Mouse (Mus musculus): ENCODE data around the gene Mta3. TPM values are rescaled to one million over a fixed set of nuclear protein-coding genes. Genes with fewer than 3 reads are reported as not detected.

The Mta3 gene
- total RNA-seq, 1 experiment: 52.8 TPM

DNA sequence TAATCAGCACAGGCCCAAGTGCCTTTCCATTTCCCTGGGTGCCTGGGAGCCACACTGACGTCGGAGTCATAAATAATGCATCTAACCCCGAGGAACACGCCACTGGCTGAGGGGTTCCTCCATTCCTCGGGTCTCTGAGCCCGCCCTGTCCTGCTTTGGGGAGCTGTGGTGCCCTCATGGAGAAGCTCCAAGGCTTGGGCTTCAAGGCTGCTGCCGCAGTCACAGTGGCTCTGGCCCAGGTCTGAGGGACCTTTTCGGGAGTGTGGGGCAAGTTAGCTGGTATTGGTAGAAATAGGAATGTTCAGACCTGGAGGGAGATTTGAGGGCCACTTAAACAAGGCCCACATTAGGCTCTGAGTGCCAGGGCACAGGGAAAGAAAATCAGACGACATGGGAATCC, 12.0 kb upstream of the Mta3 start:
- in situ Hi-C loops (cut with MboI; ENCODE audit: low sequenced_read_pairs in 2 of 2, unreplicated experiment in 2 of 2): no loop called here
- TF ChIP-seq CHD2 (IDR thresholded peaks at IDR 0.05; ENCODE audit: low read depth, low read length): no peak
- TF ChIP-seq ZC3H11A (IDR thresholded peaks at IDR 0.05; ENCODE audit: borderline replicate concordance, low read depth, low read length): no peak
- no peak for TF ChIP-seq MAFK (IDR thresholded peaks at IDR 0.05; ENCODE audit: insufficient read depth, low read depth, low read length)
- TF ChIP-seq ZNF384 (IDR thresholded peaks at IDR 0.05; ENCODE audit: low read depth, low read length): no peak
- Histone ChIP-seq H3K4me3 (ENCODE audit: insufficient read depth in 1 of 2, low read depth in 1 of 2, low read length in 2 of 2, poor library complexity in 1 of 2, severe bottlenecking in 1 of 2) (peak overlapping the region; percentile 26 to 32), H3K9ac (ENCODE audit: insufficient read depth, low read depth, low read length, poor library complexity, severe bottlenecking) (peak overlapping the region; percentile 53), H3K36me3 (ENCODE audit: control insufficient read depth, insufficient read depth, low read length, poor library complexity, severe bottlenecking) (no peaks in the 10 kb centered on the region), H3K9me3 (ENCODE audit: control insufficient read depth, insufficient read depth, low read depth, low read length) (no peaks in the 10 kb centered on the region), H3K27ac (ENCODE audit: insufficient read depth, low read depth, low read length, poor library complexity, severe bottlenecking) (peak overlapping the region; percentile 9; the same call in 1 of the 2 replicates), H3K4me1 (ENCODE audit: control insufficient read depth in 2 of 2, insufficient read depth in 2 of 2, low read length in 2 of 2, poor library complexity in 1 of 2) (peaks cover 2 to 16% of the 10 kb centered on the region in 2 experiments; a peak in 2 of 4 replicates)
- DNase-seq (ENCODE audit: low read depth, low spot score): no peak

DNA sequence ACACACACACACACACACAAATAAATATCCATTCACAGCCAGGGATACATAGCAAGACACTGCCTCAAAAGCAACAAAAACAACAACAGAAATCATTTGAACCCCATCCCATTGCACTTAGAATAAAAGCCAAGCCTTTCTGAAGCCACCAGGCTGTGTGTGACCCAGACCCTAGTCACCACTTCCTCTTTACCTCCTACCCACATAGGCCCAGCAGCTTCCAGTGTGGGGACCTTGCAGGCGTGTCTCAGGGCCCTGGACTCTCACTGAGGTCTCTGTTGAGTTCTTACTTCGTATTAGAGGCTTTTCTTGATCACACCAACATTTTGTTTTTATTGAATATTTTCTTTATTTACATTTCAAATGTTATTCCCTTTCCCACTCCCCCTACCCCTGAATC, 10.2 kb upstream of the Mta3 start:
- TF ChIP-seq MAFK (IDR thresholded peaks at IDR 0.05; ENCODE audit: insufficient read depth, low read depth, low read length) (no peak), ZC3H11A (IDR thresholded peaks at IDR 0.05; ENCODE audit: borderline replicate concordance, low read depth, low read length) (no peak), ZNF384 (IDR thresholded peaks at IDR 0.05; ENCODE audit: low read depth, low read length) (no peak), HCFC1 (IDR thresholded peaks at IDR 0.05; ENCODE audit: borderline replicate concordance, insufficient read depth, low read length) (no peak), CHD2 (IDR thresholded peaks at IDR 0.05; ENCODE audit: low read depth, low read length) (no peak)
- no peaks in the 10 kb centered on the region for H3K36me3 ChIP-seq (ENCODE audit: control insufficient read depth, insufficient read depth, low read length, poor library complexity, severe bottlenecking)

GRCm38 (mm10) chr17:83699062-83699724, 6.8 kb upstream of the Mta3 start:
- Histone ChIP-seq H3K9me3 (ENCODE audit: control insufficient read depth, insufficient read depth, low read depth, low read length) (no peaks in the 10 kb centered on the region), H3K9ac (ENCODE audit: insufficient read depth, low read depth, low read length, poor library complexity, severe bottlenecking) (peak overlapping the region; percentile 50), H3K27ac (ENCODE audit: insufficient read depth, low read depth, low read length, poor library complexity, severe bottlenecking) (peak overlapping the region; percentile 97), H3K4me3 (ENCODE audit: insufficient read depth in 1 of 2, low read depth in 1 of 2, low read length in 2 of 2, poor library complexity in 1 of 2, severe bottlenecking in 1 of 2) (peak overlapping the region in 1 of 2 experiments; percentile 10; a peak in 1 of 4 replicates), H3K36me3 (ENCODE audit: control insufficient read depth, insufficient read depth, low read length, poor library complexity, severe bottlenecking) (peaks cover 2% of the 10 kb centered on the region; the same call in 1 of the 2 replicates), H3K4me1 (ENCODE audit: control insufficient read depth in 2 of 2, insufficient read depth in 2 of 2, low read length in 2 of 2, poor library complexity in 1 of 2) (peaks cover 6 to 24% of the 10 kb centered on the region in 2 experiments)
- no peak for DNase-seq (ENCODE audit: low read depth, low spot score)
- in situ Hi-C loops (cut with MboI; ENCODE audit: low sequenced_read_pairs in 2 of 2, unreplicated experiment in 2 of 2): no loop called here
- TF ChIP-seq CHD2 (IDR thresholded peaks at IDR 0.05; ENCODE audit: low read depth, low read length) (no peak), ZC3H11A (IDR thresholded peaks at IDR 0.05; ENCODE audit: borderline replicate concordance, low read depth, low read length) (no peak)

More for the DNA sequence above, 10.2 kb upstream of the Mta3 start:
- Histone ChIP-seq H3K9me3 (ENCODE audit: control insufficient read depth, insufficient read depth, low read depth, low read length) (no peaks in the 10 kb centered on the region), H3K4me1 (ENCODE audit: control insufficient read depth in 2 of 2, insufficient read depth in 2 of 2, low read length in 2 of 2, poor library complexity in 1 of 2) (peaks cover 7 to 18% of the 10 kb centered on the region in 2 experiments; a peak in 3 of 4 replicates), H3K9ac (ENCODE audit: insufficient read depth, low read depth, low read length, poor library complexity, severe bottlenecking) (no peak overlapping the region), H3K27ac (ENCODE audit: insufficient read depth, low read depth, low read length, poor library complexity, severe bottlenecking) (no peak overlapping the region), H3K4me3 (ENCODE audit: insufficient read depth in 1 of 2, low read depth in 1 of 2, low read length in 2 of 2, poor library complexity in 1 of 2, severe bottlenecking in 1 of 2) (no peak overlapping the region)
- in situ Hi-C loops (cut with MboI; ENCODE audit: low sequenced_read_pairs in 2 of 2, unreplicated experiment in 2 of 2): no loop called here
- no peak for DNase-seq (ENCODE audit: low read depth, low spot score)

- Histone ChIP-seq H3K27ac (ENCODE audit: insufficient read depth, low read depth, low read length, poor library complexity, severe bottlenecking) (peak overlapping the region; percentile 97), H3K36me3 (ENCODE audit: control insufficient read depth, insufficient read depth, low read length, poor library complexity, severe bottlenecking) (peaks cover 2% of the 10 kb centered on the region; the same call in 1 of the 2 replicates), H3K4me1 (ENCODE audit: control insufficient read depth in 2 of 2, insufficient read depth in 2 of 2, low read length in 2 of 2, poor library complexity in 1 of 2) (peaks cover 7 to 23% of the 10 kb centered on the region in 2 experiments), H3K4me3 (ENCODE audit: insufficient read depth in 1 of 2, low read depth in 1 of 2, low read length in 2 of 2, poor library complexity in 1 of 2, severe bottlenecking in 1 of 2) (no peak overlapping the region; a peak in 1 of 4 replicates), H3K9me3 (ENCODE audit: control insufficient read depth, insufficient read depth, low read depth, low read length) (no peaks in the 10 kb centered on the region), H3K9ac (ENCODE audit: insufficient read depth, low read depth, low read length, poor library complexity, severe bottlenecking) (peak overlapping the region; percentile 50; the same call in 1 of the 2 replicates)
- in situ Hi-C loops (cut with MboI; ENCODE audit: low sequenced_read_pairs in 2 of 2, unreplicated experiment in 2 of 2): no loop called here
- DNase-seq (ENCODE audit: low read depth, low spot score): no peak
- TF ChIP-seq ZNF384 (IDR thresholded peaks at IDR 0.05; ENCODE audit: low read depth, low read length) (no peak), HCFC1 (IDR thresholded peaks at IDR 0.05; ENCODE audit: borderline replicate concordance, insufficient read depth, low read length) (no peak), ZC3H11A (IDR thresholded peaks at IDR 0.05; ENCODE audit: borderline replicate concordance, low read depth, low read length) (no peak), CHD2 (IDR thresholded peaks at IDR 0.05; ENCODE audit: low read depth, low read length) (no peak), MAFK (IDR thresholded peaks at IDR 0.05; ENCODE audit: insufficient read depth, low read depth, low read length) (no peak)
These were observed 5.8 kb upstream of the Mta3 start for GRCm38 (mm10) chr17:83700125-83700524.
